Mouse (Mus musculus) embryonic facial prominence, embryonic 12.5 days (tissue): ENCODE results near the gene 1700010B08Rik. TPM values are rescaled to one million over a fixed set of nuclear protein-coding genes. Genes with fewer than 3 reads are reported as not detected.
"Not testable (repeated sequence)": the region's sequence is repeated elsewhere in the genome, so short reads cannot be mapped to it uniquely, and the experiment has no call there.

ENCODE experiments used
- ATAC-seq: fragments of 200-750 bp; cut with Nextera tagmentation; 2 replicates; pipeline ENCODE4 v1.8.0; 2017; ENCODE audit not compliant: insufficient number of reproducible peaks, insufficient read depth, low FRiP score, low TSS enrichment
- H3K27ac ChIP-seq: fragments of 300-500 bp; sonication (generic); 2 replicates; pipeline ENCODE4 v1.5.1; 2016; ENCODE audit warnings: mild to moderate bottlenecking
- H3K27me3 ChIP-seq: fragments of 300-500 bp; sonication (generic); 2 replicates; pipeline ENCODE4 v1.6.1; 2016; ENCODE audit warnings: mild to moderate bottlenecking, moderate library complexity
- H3K36me3 ChIP-seq: fragments of 300-500 bp; sonication (generic); 2 replicates; pipeline ENCODE4 v1.6.1; 2016; ENCODE audit warnings: mild to moderate bottlenecking
- H3K4me1 ChIP-seq: fragments of 300-500 bp; sonication (generic); 2 replicates; pipeline ENCODE4 v1.6.1; 2016
- H3K4me2 ChIP-seq: fragments of 300-500 bp; sonication (generic); replicated peaks from 2 replicates; pipeline ENCODE4 v1.6.1; 2016; ENCODE audit warnings: mild to moderate bottlenecking, moderate library complexity
- H3K4me3 ChIP-seq: fragments of 300-500 bp; sonication (generic); 2 replicates; pipeline ENCODE4 v1.5.1; 2016; ENCODE audit warnings: mild to moderate bottlenecking
- H3K9ac ChIP-seq: fragments of 300-500 bp; sonication (generic); 2 replicates; pipeline ENCODE4 v1.6.1; 2016; ENCODE audit warnings: mild to moderate bottlenecking, moderate library complexity
- H3K9me3 ChIP-seq: fragments of 300-500 bp; sonication (generic); 2 replicates; pipeline ENCODE4 v1.6.1; 2016; ENCODE audit warnings: mild to moderate bottlenecking, moderate library complexity
- WGBS: fragments of 180-500 bp; shearing (Covaris S2); methylation state at CpG from one replicate; pipeline ENCODE4 v1.1.7; 2016; 5-methylcytosine and 5-hydroxymethylcytosine counted together
- polyA plus RNA-seq: library from polyadenylated mRNA; unstranded; fragments of >200 nt; fragmentation: Nextera tagmentation; extraction: Ambion mirVana; gene quantifications from 2 replicates; pipeline ENCODE4 v1.2.1, GENCODE M21; 2016

Gene 1700010B08Rik
- not detected in 2 replicates for polyA plus RNA-seq

DNA sequence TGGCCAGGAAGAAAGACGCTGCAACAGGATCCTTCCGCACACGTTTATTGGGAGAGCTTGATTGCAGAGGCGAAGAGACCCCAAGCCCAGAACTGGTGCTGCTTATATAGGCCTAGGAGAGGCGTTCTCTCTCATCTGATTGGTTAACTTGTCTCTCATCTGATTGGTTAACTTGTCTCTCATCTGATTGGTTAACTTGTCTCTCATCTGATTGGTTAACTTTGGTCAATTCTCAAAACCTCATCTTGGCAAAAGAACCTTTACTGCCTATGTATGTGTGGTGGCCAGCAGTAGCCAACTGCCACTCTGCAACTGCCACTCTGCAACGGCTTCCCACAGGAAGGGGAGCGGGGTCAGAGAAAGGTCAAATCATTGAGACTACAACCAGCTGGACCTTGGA, at the start of gene 1700010B08Rik:
Gene 1700010B08Rik, plus strand, starts transcription at position 301 of the 400 bp plus-strand sequence.
- not testable (repeated sequence) for H3K27ac ChIP-seq, H3K36me3 ChIP-seq, H3K4me2 ChIP-seq, H3K9me3 ChIP-seq, H3K4me3 ChIP-seq, H3K27me3 ChIP-seq, H3K9ac ChIP-seq, ATAC-seq, H3K4me1 ChIP-seq
- 86% methylated on average over 6 of the region's 7 CpGs for WGBS

DNA sequence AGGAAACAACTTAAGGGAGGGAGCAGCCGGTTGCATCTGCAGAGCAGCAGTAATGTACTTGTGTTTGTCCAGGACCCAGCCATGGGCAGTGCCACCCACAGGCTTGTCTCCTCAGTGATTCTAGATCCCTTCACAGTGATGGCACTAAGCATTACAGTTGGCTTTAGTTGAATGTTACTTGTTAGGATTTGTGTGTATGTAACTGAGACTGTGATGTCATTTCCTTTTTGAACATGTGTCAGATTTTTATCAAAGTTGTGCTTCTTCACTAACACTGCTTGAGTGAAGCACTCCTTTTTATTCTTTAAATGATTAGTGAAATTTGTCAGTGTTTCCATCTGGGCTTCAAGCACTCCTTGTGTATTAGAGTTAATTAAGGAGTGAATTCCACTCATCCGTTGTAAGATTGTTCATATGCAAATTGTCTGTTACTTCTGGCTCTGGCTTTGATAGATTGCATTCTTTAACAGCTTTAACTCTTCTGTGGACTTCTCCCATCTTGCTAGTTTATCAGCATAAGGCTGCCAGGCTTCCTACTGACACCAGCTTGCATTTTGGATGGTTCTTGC, 46.8 kb upstream of the 1700010B08Rik start:
- no peaks in the 10 kb centered on the region for H3K27me3 ChIP-seq
- no peak overlapping the region for H3K4me2 ChIP-seq
- ATAC-seq, result no peak
- H3K9ac ChIP-seq, result no peak overlapping the region
- H3K4me1 ChIP-seq, result no peaks in the 10 kb centered on the region
- H3K9me3 ChIP-seq, result no peaks in the 10 kb centered on the region
- H3K27ac ChIP-seq, result no peak overlapping the region
- H3K36me3 ChIP-seq, result peaks cover 23% of the 10 kb centered on the region; the same call in 1 of the 2 replicates
- H3K4me3 ChIP-seq, result no peak overlapping the region
- WGBS, result 83% methylated on average over 2 of the region's 2 CpGs

- H3K27ac ChIP-seq, result no peak overlapping the region
- ATAC-seq, result no peak
Measured at GRCm38 (mm10) chr2:173673469-173673868, 45.7 kb upstream of the 1700010B08Rik start.

GRCm38 (mm10) chr2:173678593-173678992, 40.6 kb upstream of the 1700010B08Rik start:
- 95% methylated on average over 2 of the region's 2 CpGs for WGBS
- H3K4me1 ChIP-seq, result no peaks in the 10 kb centered on the region

More at GRCm38 (mm10) chr2:173673469-173673868, 45.7 kb upstream of the 1700010B08Rik start:
- 88% methylated on average over 1 of the region's 1 CpGs for WGBS
- Histone ChIP-seq H3K27me3 (no peaks in the 10 kb centered on the region), H3K4me2 (no peak overlapping the region), H3K9me3 (no peaks in the 10 kb centered on the region), H3K36me3 (peaks cover 23% of the 10 kb centered on the region; the same call in 1 of the 2 replicates), H3K9ac (no peak overlapping the region), H3K4me1 (no peaks in the 10 kb centered on the region), H3K4me3 (no peak overlapping the region)

DNA sequence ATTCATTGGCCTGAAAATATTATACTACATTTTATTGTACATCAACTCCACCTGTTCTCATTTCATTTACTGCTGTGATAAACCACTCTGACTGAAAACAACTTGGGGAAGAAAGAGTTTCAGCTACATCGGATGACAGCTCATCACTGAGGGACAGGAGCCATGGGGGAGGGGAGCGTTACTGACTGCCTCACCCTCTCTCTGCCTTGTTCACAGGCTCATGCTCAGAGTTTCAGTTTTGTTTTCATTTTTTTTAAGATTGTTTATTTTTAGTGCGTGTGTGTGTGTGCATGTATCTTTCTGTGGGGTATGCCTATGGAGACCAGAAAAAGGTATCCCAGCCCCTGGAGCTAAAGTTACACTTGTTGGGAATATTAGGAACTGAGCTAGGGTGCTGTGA, 40.0 kb upstream of the 1700010B08Rik start:
- H3K27ac ChIP-seq, result no peak overlapping the region
- no peak for ATAC-seq
- no peaks in the 10 kb centered on the region for H3K4me1 ChIP-seq
- 64% methylated on average over 3 of the region's 3 CpGs for WGBS
- H3K4me3 ChIP-seq, result no peak overlapping the region
- peaks cover 18% of the 10 kb centered on the region; the same call in 1 of the 2 replicates for H3K36me3 ChIP-seq
- H3K27me3 ChIP-seq, result no peaks in the 10 kb centered on the region
- no peak overlapping the region for H3K4me2 ChIP-seq
- H3K9me3 ChIP-seq, result no peaks in the 10 kb centered on the region
- no peak overlapping the region for H3K9ac ChIP-seq

More at GRCm38 (mm10) chr2:173678593-173678992, 40.6 kb upstream of the 1700010B08Rik start:
- H3K9ac ChIP-seq, result no peak overlapping the region
- H3K36me3 ChIP-seq, result peaks cover 22% of the 10 kb centered on the region
- ATAC-seq, result no peak
- no peak overlapping the region for H3K4me2 ChIP-seq
- no peak overlapping the region for H3K27ac ChIP-seq
- no peaks in the 10 kb centered on the region for H3K9me3 ChIP-seq
- no peaks in the 10 kb centered on the region for H3K27me3 ChIP-seq
- H3K4me3 ChIP-seq, result no peak overlapping the region

GRCm38 (mm10) chr2:173680153-173680552, 39.1 kb upstream of the 1700010B08Rik start:
- WGBS, result 85% methylated on average over 1 of the region's 1 CpGs
- Histone ChIP-seq H3K4me2 (no peak overlapping the region), H3K9ac (no peak overlapping the region), H3K4me3 (no peak overlapping the region), H3K9me3 (no peaks in the 10 kb centered on the region), H3K27me3 (no peaks in the 10 kb centered on the region), H3K4me1 (no peaks in the 10 kb centered on the region), H3K36me3 (peaks cover 8% of the 10 kb centered on the region; the same call in 1 of the 2 replicates), H3K27ac (no peak overlapping the region)
- no peak for ATAC-seq

DNA sequence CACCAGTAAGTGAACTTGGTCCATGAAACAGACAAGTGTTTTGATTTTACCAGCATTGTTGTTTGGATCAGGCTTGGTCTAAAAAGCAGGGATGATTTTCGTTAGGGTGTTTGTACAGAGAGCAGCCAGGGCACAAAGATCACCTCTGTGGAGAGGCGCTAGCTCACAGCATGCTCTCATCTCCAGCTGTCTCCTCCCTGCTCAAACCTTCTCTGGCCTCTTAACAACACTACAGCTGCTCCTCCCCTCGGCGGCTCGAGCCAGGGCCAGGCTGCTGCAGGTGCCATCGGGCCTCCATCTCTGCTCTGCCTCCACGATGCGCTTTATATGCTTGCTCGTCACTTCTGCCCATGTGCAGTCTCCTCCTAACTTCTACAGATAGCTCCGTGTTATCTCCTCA, 36.4 kb upstream of the 1700010B08Rik start:
- Histone ChIP-seq H3K9me3 (no peaks in the 10 kb centered on the region), H3K36me3 (peaks cover 8% of the 10 kb centered on the region; the same call in 1 of the 2 replicates), H3K4me1 (no peaks in the 10 kb centered on the region), H3K4me3 (no peak overlapping the region), H3K27ac (no peak overlapping the region), H3K27me3 (no peaks in the 10 kb centered on the region), H3K9ac (no peak overlapping the region), H3K4me2 (no peak overlapping the region)
- WGBS, result 78% methylated on average over 10 of the region's 10 CpGs
- no peak for ATAC-seq

DNA sequence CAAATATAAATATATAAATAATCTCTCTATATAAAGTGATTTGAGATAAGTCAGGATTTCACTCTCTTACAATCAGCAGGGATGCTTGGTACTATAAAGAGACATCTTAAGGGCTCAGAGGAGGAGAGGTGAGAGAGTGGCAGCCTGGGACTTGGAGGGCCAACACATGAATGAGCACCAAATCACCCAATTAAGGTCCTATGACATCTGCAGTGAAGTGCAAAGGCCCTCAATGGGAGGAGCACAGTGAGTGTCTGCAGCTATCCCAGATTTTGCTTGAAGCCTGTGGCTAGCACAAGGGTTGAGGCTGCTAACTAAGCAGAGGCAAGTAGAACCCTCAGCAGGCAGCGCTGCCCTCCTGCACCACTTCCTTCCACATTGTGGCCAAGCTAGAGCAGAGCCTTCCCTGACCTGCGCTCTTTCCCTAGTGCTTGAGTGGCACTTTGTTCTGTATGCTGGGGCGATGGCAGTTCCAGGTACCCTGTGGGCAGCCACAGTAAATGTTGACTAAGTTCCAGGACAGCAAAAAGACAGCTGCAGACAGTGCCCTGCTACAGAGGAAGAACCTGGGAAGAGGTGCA, 33.3 kb upstream of the 1700010B08Rik start:
- Histone ChIP-seq H3K27me3 (no peaks in the 10 kb centered on the region), H3K4me1 (no peaks in the 10 kb centered on the region), H3K9me3 (no peaks in the 10 kb centered on the region), H3K9ac (no peak overlapping the region), H3K27ac (no peak overlapping the region), H3K4me3 (no peak overlapping the region), H3K4me2 (no peak overlapping the region), H3K36me3 (peaks cover 29% of the 10 kb centered on the region)
- 94% methylated on average over 3 of the region's 3 CpGs for WGBS
- ATAC-seq, result no peak

GRCm38 (mm10) chr2:173687363-173687762, 31.9 kb upstream of the 1700010B08Rik start:
- Histone ChIP-seq H3K36me3 (peaks cover 35% of the 10 kb centered on the region), H3K27me3 (no peaks in the 10 kb centered on the region), H3K9me3 (no peaks in the 10 kb centered on the region), H3K4me1 (no peaks in the 10 kb centered on the region), H3K4me3 (no peak overlapping the region), H3K4me2 (no peak overlapping the region), H3K27ac (no peak overlapping the region), H3K9ac (no peak overlapping the region)
- 72% methylated on average over 5 of the region's 5 CpGs for WGBS
- no peak for ATAC-seq

DNA sequence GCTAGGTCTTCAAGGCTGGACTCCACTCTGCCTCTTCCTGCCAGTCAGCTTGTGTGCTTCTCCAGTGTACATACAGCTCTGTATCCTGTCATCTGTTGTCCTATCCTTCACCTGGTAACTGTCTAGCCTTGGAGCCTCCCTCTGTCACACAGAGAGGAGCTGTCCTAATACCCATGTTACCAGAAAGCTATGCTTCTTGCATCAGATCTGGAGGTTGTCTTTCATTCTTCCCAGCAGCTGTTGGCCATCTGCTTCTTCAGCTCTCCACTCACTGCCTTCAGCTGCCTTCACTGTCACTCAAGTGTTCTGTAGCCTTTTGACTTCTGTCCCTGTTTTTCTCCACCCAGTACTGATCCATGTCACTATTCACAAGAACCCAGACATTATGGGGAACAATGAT, 29.4 kb upstream of the 1700010B08Rik start:
- peaks cover 32% of the 10 kb centered on the region for H3K36me3 ChIP-seq
- H3K4me1 ChIP-seq, result no peaks in the 10 kb centered on the region
- no peak overlapping the region for H3K4me2 ChIP-seq
- no peak overlapping the region for H3K4me3 ChIP-seq
- H3K9me3 ChIP-seq, result no peaks in the 10 kb centered on the region
- no peak overlapping the region for H3K9ac ChIP-seq
- no peaks in the 10 kb centered on the region for H3K27me3 ChIP-seq
- no peak for ATAC-seq
- no peak overlapping the region for H3K27ac ChIP-seq

DNA sequence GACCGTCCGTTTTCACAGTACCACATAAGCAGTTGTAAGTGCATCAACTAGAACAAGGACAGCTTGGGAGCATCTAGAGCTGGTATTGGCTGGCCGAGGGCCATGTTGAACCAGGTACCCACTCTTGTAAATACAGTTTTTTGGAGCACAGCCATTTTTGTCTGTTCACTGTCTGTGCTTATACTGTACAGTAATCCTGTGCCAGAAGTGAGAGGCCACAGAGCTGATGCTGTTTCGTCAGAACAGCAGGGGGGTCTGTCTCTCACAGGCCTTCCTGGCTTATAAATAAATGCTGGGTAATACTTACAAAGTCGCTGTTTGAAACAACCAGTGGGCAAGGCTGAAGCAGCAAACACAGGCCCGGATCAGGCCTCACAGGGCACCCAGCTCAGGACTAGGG, 27.5 kb upstream of the 1700010B08Rik start:
- 89% methylated on average over 6 of the region's 6 CpGs for WGBS
- Histone ChIP-seq H3K27ac (no peak overlapping the region), H3K9ac (no peak overlapping the region), H3K4me1 (no peaks in the 10 kb centered on the region), H3K36me3 (peaks cover 48% of the 10 kb centered on the region), H3K9me3 (no peaks in the 10 kb centered on the region), H3K4me3 (no peak overlapping the region), H3K27me3 (no peaks in the 10 kb centered on the region), H3K4me2 (no peak overlapping the region)
- ATAC-seq, result no peak

DNA sequence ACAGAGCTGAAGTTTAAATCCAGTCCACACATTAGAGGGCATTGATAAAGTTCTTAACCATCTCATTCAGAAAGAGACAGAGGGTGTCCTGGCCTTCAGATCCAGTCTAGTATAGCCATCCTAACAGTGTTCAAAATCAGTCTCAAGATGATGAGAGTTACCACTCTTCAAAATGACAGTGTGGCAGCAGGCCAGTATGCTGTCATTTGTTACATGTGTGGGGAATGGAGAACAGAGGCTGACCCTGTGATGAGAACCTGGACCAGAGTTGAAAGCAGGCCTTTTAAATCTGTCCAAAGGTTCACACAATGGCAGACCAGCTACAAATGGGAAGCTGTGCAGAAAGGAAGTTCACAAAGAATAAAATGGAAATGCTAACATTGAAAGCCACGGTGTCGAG, 26.5 kb upstream of the 1700010B08Rik start:
- H3K9me3 ChIP-seq, result no peaks in the 10 kb centered on the region
- no peak overlapping the region for H3K4me3 ChIP-seq
- 94% methylated on average over 2 of the region's 2 CpGs for WGBS
- no peaks in the 10 kb centered on the region for H3K27me3 ChIP-seq
- ATAC-seq, result no peak
- no peak overlapping the region for H3K9ac ChIP-seq
- no peaks in the 10 kb centered on the region for H3K4me1 ChIP-seq
- H3K36me3 ChIP-seq, result peaks cover 57% of the 10 kb centered on the region
- no peak overlapping the region for H3K27ac ChIP-seq
- H3K4me2 ChIP-seq, result no peak overlapping the region
